Mouse (Mus musculus): Measurements from ENCODE around the gene Cul3.

Gene Cul3

GRCm38 (mm10) chr1:80293307-80293706, 47.0 kb downstream of the Cul3 start:
- no peak for DNase-seq (ENCODE audit: inconsistent ontology term)

DNA sequence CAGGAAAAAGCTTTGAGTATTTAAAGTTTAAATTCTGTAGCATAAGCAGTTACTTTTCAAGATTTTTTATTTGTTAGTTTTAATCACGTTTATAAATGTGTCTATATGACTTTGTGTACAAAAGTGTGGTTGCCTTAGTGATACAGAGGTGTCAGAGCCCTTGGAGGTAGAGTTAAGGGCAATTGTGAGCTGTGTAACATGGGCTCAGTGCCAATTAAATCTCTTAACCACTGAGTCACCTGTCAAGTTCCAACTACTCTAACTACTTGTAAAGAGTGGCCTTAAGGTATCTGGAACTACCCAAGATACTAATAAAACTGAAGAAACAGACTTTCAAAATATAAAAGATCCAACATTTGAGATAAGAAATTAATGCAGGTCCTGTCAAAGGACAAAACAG, 61.5 kb downstream of the Cul3 start:
- DNase-seq (ENCODE audit: inconsistent ontology term): no peak

- no peak for DNase-seq (ENCODE audit: inconsistent ontology term)
Observed at GRCm38 (mm10) chr1:80260443-80260842, 79.8 kb downstream of the Cul3 start.

- no peak for DNase-seq (ENCODE audit: inconsistent ontology term)
Observed at GRCm38 (mm10) chr1:80258632-80259031, 81.6 kb downstream of the Cul3 start.

GRCm38 (mm10) chr1:80253309-80253708, 87.0 kb downstream of the Cul3 start:
- no peak for DNase-seq (ENCODE audit: inconsistent ontology term)

- no peak for DNase-seq (ENCODE audit: inconsistent ontology term)
Observed at GRCm38 (mm10) chr1:80250247-80250646, 90.0 kb downstream of the Cul3 start.

DNA sequence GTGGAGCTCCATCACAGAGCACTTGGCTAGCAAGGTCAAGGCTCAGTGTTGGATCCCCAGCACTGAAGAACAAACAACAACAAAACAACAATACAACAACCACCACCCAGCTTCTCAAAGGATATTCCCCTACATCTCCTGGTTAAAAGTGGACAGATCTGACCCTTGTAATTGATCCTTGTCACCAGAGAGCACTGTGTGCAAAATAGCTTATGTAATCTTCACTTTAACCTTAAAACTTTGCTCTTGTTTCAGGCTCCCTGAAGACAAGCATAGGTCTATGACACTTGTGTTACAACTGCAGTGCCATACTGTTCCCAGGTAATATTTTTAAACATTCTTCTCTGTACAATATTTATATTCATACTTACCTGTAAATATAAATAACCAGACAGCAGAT, 93.1 kb downstream of the Cul3 start:
- no peak for DNase-seq (ENCODE audit: inconsistent ontology term)

DNA sequence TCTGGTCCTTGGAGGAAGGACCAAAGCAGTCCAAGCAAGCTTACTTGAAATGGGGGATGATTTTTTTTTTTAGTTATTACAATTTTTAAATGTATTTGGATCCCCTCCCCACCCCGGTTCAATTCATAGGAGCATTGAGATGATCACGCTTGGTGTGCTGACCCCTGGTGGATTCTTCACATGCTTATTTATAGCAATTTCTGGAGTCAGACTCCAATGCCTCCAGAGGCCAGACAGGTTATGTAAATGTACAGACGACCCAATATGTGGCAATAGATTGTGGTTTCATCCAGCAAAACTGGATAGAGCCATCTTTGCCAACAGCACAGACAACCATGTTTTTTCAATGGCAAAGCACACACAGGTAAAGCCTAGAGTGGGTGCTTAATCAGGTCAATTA, 96.2 kb downstream of the Cul3 start:
- no peak for DNase-seq (ENCODE audit: inconsistent ontology term)

GRCm38 (mm10) chr1:80241579-80241978, 98.7 kb downstream of the Cul3 start:
- DNase-seq (ENCODE audit: inconsistent ontology term): no peak

DNA sequence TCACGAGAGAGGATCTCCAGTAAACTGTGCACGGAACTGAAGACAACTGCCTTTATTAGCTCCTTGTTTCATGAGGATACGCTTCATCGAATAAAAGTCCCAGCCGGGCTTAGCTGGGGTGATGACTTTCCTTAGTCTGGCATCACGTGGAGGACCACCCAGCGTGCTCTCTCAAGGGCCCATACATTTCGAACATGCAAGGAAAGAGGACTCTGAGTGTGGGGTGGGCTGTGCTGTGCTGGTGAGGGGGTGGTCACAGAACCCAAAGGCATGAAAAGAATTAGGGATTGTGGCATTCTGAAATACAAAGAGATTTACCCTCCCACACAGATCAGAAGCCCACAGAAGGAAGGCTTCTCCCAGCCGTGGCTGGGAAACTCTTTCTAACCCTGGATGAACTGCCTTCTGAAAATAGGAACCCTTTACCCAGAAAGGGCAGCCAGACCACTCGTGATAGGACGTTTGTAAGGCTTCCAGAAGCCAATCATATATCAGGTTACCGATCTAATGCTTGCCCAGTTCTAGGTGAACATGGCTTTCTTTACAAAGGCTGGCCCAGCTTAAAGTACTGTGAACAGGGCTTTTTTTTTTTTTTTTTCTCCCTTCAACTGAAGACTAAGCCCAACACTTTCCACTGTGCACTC, 100.1 kb downstream of the Cul3 start:
- peak; percentile 63 for DNase-seq (ENCODE audit: inconsistent ontology term)

DNA sequence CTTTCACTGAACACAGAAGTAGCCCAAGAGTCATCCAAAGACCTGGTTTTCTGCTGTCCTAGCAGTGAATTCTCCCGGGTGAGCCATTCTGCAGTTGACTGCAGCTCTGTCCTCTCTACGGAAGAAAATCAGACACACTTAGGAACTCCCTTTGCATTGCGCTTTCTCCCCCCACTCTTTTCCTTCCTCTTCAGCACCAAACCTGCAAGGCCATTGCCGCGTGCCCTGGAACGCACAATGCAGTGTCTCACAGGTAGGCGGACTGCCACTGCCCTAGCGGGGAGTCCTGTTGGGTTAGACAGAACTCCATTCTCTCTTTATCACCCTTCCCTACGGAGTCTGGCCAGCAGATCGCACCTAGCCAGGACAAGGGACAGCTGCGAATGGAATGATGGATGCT, 100.8 kb downstream of the Cul3 start:
- DNase-seq (ENCODE audit: inconsistent ontology term): peak; percentile 24

DNA sequence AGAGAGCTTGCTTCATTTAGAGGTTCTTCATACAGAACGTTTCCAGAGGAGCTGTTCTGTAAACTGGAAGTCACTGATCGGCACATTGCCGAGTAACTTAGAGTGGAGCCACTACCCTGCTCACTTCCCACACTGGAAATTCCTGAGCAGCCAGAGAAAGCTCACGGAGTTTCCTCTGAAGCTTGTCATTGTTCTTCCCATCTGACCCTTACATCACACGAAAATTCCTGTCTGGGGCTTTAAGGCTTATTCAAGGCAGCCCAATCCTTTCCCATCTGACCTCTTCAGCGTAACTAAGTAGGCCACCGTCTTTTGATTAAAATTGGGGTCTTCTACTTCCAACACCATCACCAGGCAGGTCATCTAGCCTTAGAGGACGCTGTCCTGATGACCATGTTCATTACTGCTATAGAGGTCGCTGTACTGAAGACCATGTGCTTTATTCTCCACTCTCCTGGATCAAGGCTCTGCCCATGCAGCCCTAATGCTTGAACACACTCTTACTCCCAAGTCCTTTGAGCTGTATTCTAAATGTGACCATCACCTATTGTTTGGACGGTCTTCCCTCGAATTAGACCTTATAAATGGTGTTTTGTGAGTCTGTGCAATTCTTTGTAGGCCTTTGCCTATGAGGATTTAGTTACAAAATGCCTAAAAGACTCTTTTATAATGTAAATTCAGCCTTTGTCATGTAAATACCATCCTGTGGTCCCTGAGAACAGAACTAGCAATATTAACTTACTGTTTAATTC, 103.2 kb downstream of the Cul3 start:
- DNase-seq (ENCODE audit: inconsistent ontology term): peak; percentile 61

- DNase-seq (ENCODE audit: inconsistent ontology term): peak; percentile 40
Observed at GRCm38 (mm10) chr1:80236126-80236525, 104.2 kb downstream of the Cul3 start.

DNA sequence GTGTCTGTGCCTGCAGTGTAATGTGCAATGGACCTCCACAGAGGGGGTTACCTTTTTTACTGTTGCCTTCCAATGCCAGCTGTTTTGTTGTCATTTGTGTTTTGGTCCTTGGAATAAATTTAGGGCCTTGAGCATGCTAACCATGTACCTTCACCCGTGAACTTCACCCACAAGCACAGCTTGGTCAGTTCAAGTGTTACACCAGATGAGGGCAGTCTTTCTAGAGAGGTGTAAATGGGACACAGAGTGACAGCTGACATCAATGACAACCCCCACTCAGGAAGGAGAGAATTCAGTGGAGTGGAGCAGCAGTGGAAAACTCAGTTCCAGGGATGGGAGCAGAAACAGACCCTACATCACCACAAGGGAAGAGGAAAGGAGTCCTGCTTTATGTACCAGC, 109.7 kb downstream of the Cul3 start:
- DNase-seq (ENCODE audit: inconsistent ontology term): no peak

GRCm38 (mm10) chr1:80224839-80225412, 115.4 kb downstream of the Cul3 start:
- DNase-seq (ENCODE audit: inconsistent ontology term): peak; percentile 76

DNA sequence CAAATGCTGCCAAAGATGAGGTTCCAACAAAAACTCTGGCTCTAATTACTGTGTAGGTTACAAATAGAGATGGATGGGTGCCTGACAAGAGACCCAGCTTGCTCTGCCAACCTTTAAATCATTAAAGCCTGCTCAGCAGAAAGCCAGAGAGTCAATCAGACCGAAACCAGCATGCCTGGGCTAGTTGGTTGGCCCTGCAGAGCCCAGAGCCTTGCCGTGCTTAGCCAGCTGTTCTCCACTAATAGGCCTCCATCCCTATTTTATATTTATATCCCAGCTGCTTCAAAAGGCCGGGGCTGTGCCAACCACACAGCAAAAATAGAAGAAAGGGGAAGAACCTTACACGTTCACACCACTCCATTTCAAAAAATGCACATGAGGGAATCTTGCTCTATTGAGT, 119.1 kb downstream of the Cul3 start:
- DNase-seq (ENCODE audit: inconsistent ontology term): peak; percentile 50

DNA sequence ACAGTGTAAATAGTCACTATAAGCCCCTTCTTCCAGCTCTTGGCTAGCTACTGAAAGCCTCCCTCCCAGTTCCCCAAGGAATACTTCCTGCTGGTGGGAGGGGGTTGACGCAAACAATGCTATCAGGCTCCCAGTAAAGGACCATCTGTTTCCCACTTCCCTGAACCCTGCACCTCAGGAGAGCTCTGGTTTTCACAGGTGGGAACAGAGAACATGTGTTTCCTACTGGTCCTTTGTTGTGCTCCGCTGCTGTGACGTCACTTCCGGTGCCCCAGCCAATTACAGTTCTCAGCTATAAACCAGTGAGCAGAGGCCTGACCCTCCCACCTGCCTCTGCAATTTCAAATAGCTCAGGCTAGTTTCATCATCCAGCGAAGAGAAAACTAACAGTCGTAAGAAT, 122.0 kb downstream of the Cul3 start, which contains the start of gene Fam124b:
Fam124b (minus strand) TSS at position 206 of the 400 bp plus-strand sequence.
- no peak for DNase-seq (ENCODE audit: inconsistent ontology term)

Data from Muller cell, postnatal 12 days (primary cell).